29 mouse cellular contexts compared by ENCODE assay signal in the genomic region with DNA sequence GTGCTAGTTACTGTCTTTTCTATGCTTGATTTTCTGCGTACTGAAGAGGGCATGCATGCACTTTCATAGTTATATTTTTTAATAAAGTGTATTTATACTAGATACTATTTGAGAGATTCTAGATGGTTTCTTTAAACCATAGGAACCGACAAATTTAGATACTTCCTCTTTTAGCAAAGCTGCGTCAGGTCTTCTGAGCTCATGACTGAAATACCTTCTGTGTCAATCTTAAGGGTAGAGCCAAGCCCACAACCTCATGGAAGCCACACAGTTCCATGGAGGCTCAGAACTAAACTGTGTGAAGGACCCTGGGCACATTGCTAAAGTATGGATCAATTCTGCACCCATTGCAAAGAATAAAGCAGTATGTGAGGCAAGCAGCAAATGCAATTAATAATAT.
"Had no signal": no experiment of that assay in that cellular context is flagged by ENCODE, and none has a peak within 500 bp of the region (broad histone marks: within the 10 kb centered on the region; RNA-seq: fewer than 3 reads in every experiment).

No protein-coding gene starts in this region.

- H3K9me3 ChIP-seq: heart, embryonic 13.5 days; heart, embryonic 15.5 days; hindbrain, embryonic 10.5 days; hindbrain, embryonic 12.5 days; intestine, embryonic 15.5 days; kidney, embryonic 15.5 days; limb, embryonic 10.5 days; limb, embryonic 12.5 days; liver, embryonic 13.5 days; liver, embryonic 15.5 days had no signal

- H3K4me3 ChIP-seq: heart, adult 2 months; heart, embryonic 13.5 days; heart, embryonic 15.5 days; hindbrain, embryonic 10.5 days; hindbrain, embryonic 12.5 days; intestine, embryonic 15.5 days; kidney, embryonic 15.5 days; left cerebral cortex, adult 2 months; limb, embryonic 10.5 days; limb, embryonic 12.5 days; liver, embryonic 13.5 days; liver, embryonic 15.5 days had no signal

- DNase-seq: heart, adult 11 months; heart, adult 2 months; heart, postnatal 14 days; heart, postnatal 36 days; kidney, adult 2 months; kidney, adult 9 months; kidney, postnatal 25 days; kidney, postnatal 4 days; layer of hippocampus, adult 9-11 months; liver; liver, embryonic 13.5 days; liver, postnatal 0 days had no signal

- H3K36me3 ChIP-seq: heart, embryonic 13.5 days; heart, embryonic 15.5 days; hindbrain, embryonic 10.5 days; hindbrain, embryonic 12.5 days; intestine, embryonic 15.5 days; kidney, embryonic 15.5 days; limb, embryonic 10.5 days; limb, embryonic 12.5 days; liver, embryonic 13.5 days; liver, embryonic 15.5 days had no signal

- H3K27me3 ChIP-seq: heart, embryonic 13.5 days; heart, embryonic 15.5 days; hindbrain, embryonic 12.5 days; intestine, embryonic 15.5 days; kidney, embryonic 15.5 days; limb, embryonic 12.5 days; liver, embryonic 13.5 days; liver, embryonic 15.5 days had no signal

- H3K9ac ChIP-seq: heart, embryonic 13.5 days; heart, embryonic 15.5 days; hindbrain, embryonic 12.5 days; hindbrain, embryonic 14.5 days; intestine, embryonic 15.5 days; kidney, embryonic 15.5 days; limb, embryonic 12.5 days; liver, embryonic 13.5 days; liver, embryonic 15.5 days; liver, postnatal 0 days had no signal

- H3K4me1 ChIP-seq: hindbrain, embryonic 10.5 days; kidney, embryonic 15.5 days; limb, embryonic 10.5 days; liver, embryonic 13.5 days; liver, embryonic 15.5 days had no signal

- H3K27ac ChIP-seq: heart, adult 2 months; heart, embryonic 13.5 days; heart, embryonic 15.5 days; hindbrain, embryonic 10.5 days; hindbrain, embryonic 12.5 days; hindbrain, embryonic 14.5 days; intestine, embryonic 15.5 days; kidney, embryonic 15.5 days; kidney, postnatal 0 days; left cerebral cortex, adult 2 months; limb, embryonic 10.5 days; limb, embryonic 12.5 days; liver, embryonic 13.5 days; liver, embryonic 15.5 days had no signal

- ATAC-seq: hindbrain, embryonic 16.5 days; inflammation-experienced regulatory T-cells, adult 6 months; intestine, embryonic 15.5 days; intestine, postnatal 0 days; liver, postnatal 0 days had no signal

- H3K4me2 ChIP-seq: heart, embryonic 11.5 days; heart, embryonic 13.5 days; heart, embryonic 15.5 days; hindbrain, embryonic 12.5 days; hindbrain, embryonic 14.5 days; intestine, embryonic 15.5 days; kidney, embryonic 15.5 days; limb, embryonic 12.5 days; liver, embryonic 11.5 days; liver, embryonic 13.5 days; liver, embryonic 15.5 days had no signal
